In the genomic region with DNA sequence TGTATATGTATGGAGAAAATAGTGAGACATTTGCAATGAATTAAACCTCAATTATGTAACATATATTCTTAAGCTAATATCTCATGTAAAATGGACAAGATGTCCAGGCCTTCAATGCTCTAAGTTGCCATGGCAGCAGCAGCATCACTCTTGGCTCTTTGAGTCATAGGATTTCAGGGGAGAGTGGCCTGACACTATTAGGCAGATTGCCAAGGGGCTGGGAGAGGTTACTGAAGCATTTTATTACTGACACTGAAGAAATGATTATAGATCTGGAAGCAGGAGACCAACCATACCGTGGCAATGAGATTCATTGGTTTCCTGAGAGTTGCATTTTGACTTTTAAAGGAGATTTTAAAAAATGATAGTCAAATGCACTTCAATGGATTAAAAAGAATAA, we compare ENCODE assay signal across 18 mouse cellular contexts.
DNase-seq lines count a peak whose midpoint lies in the region; ATAC-seq and TF ChIP-seq lines count a peak whose summit lies in the region.
"Had no signal": no experiment of that assay in that cellular context is flagged by ENCODE, and none has a peak within 500 bp of the region (broad histone marks: within the 10 kb centered on the region; RNA-seq: fewer than 3 reads in every experiment).

No protein-coding gene starts in this region.

- no peaks in the 10 kb centered on the region for H3K27me3 ChIP-seq in midbrain, embryonic 12.5 days
- H3K27me3 ChIP-seq: megakaryocyte, embryonic 14.5 days; Patski had no signal

- no peaks in the 10 kb centered on the region for H3K36me3 ChIP-seq in midbrain, embryonic 12.5 days

- H3K9ac ChIP-seq in midbrain, embryonic 12.5 days (replicated peaks) = no peak overlapping the region

- TF ChIP-seq CTCF in gastrocnemius, adult 2 months (IDR thresholded peaks at IDR 0.05) = no peak

- intact Hi-C loops in gastrocnemius, adult 2 months (cut with DNase I) = no loop called here

- no peak overlapping the region for H3K4me2 ChIP-seq in midbrain, embryonic 12.5 days (replicated peaks)
- H3K4me2 ChIP-seq: liver, embryonic 11.5 days had no signal

- H3K9me3 ChIP-seq in midbrain, embryonic 12.5 days = no peaks in the 10 kb centered on the region
- H3K9me3 ChIP-seq: megakaryocyte, embryonic 14.5 days had no signal

- H3K27ac ChIP-seq in gastrocnemius, adult 2 months = no peak overlapping the region
- H3K27ac ChIP-seq in midbrain, embryonic 12.5 days (replicated peaks) = no peak overlapping the region
- H3K27ac ChIP-seq: kidney, postnatal 0 days had no signal

- WGBS in midbrain, embryonic 12.5 days = 50% methylated on average over 1 of the region's 1 CpGs

- no peak overlapping the region for H3K4me3 ChIP-seq in gastrocnemius, adult 2 months
- H3K4me3 ChIP-seq in midbrain, embryonic 12.5 days = no peak overlapping the region
- H3K4me3 ChIP-seq: megakaryocyte, embryonic 14.5 days had no signal

- peak; percentile 54; the same call in 1 of the 2 replicates for ATAC-seq in midbrain, embryonic 12.5 days (ENCODE audit: low FRiP score, low read depth)
- ATAC-seq: inflammation-experienced regulatory T-cells, adult 6 months; Patski had no signal

- no peaks in the 10 kb centered on the region; the same call in 1 of the 2 replicates for H3K4me1 ChIP-seq in midbrain, embryonic 12.5 days
- H3K4me1 ChIP-seq: megakaryocyte, embryonic 14.5 days had no signal

- peak; percentile 4 to 38 for DNase-seq in adrenal gland, adult (ENCODE audit: inconsistent age in 2 of 2, low spot score in 1 of 2)
- DNase-seq in adrenal gland, adult 18-20 months (ENCODE audit: low spot score in 2 of 2) = no peak
- peak; percentile 9 for DNase-seq in gastrocnemius, adult 2 months
- no peak for DNase-seq in gastrocnemius, postnatal 4 days (ENCODE audit: low spot score in 2 of 2)
- DNase-seq in retina, embryonic 14.5 days (ENCODE audit: low spot score) = peak; percentile 25
- DNase-seq in right cerebral cortex, postnatal 36 days (ENCODE audit: low spot score in 2 of 2) = no peak
- DNase-seq in ovary, postnatal 10 days (ENCODE audit: low spot score) = no peak
- DNase-seq: adrenal gland, adult 2 months; cerebellum, adult 11-12 months; heart, adult 18-20 months; layer of hippocampus, adult 9-11 months; thymus, postnatal 25 days had no signal

Comparison
In these comparisons a context has a peak if more than half of its experiments do, and no peak if none do; other contexts are left out.
1. DNase-seq: peak in adrenal gland, adult (2 of 2), gastrocnemius, adult 2 months (single experiment) and retina, embryonic 14.5 days (single experiment); none in adrenal gland, adult 18-20 months (0 of 2), gastrocnemius, postnatal 4 days (0 of 2), right cerebral cortex, postnatal 36 days (0 of 2) and ovary, postnatal 10 days (single experiment).